Mouse (Mus musculus) retina, postnatal 1 day (tissue): ENCODE measurements around the gene Aqp1.
A peak's percentile ranks its signal among the peaks of the same experiment; 100 is the strongest.

Experiments
- DNase-seq: peaks from one replicate; pipeline ENCODE4 v3.0.0-alpha.2; 2012

Gene Aqp1

GRCm38 (mm10) chr6:55357636-55358031 lies 21.4 kb downstream of the Aqp1 start:
- DNase-seq = peak; percentile 54

- DNase-seq = peak; percentile 77
These were observed 22.5 kb downstream of the Aqp1 start for GRCm38 (mm10) chr6:55358731-55359143.

GRCm38 (mm10) chr6:55362663-55363062 lies 26.4 kb downstream of the Aqp1 start:
- DNase-seq = no peak

GRCm38 (mm10) chr6:55367126-55367525 lies 30.9 kb downstream of the Aqp1 start:
- no peak for DNase-seq

- DNase-seq = no peak
These were observed 34.6 kb downstream of the Aqp1 start for GRCm38 (mm10) chr6:55370831-55371230.

GRCm38 (mm10) chr6:55376076-55376475 lies 39.8 kb downstream of the Aqp1 start, which contains the start of gene Ghrhr:
Gene Ghrhr, plus strand, starts transcription at chr6:55376295.
- no peak for DNase-seq

- DNase-seq = no peak
These were observed 40.3 kb downstream of the Aqp1 start for GRCm38 (mm10) chr6:55376511-55376910.

- DNase-seq = no peak
These were observed 41.2 kb downstream of the Aqp1 start for GRCm38 (mm10) chr6:55377461-55377860.

GRCm38 (mm10) chr6:55379641-55380335 lies 43.6 kb downstream of the Aqp1 start:
- DNase-seq = peak; percentile 74

- DNase-seq = no peak
These were observed 45.7 kb downstream of the Aqp1 start for GRCm38 (mm10) chr6:55381966-55382365.

- DNase-seq = peak; percentile 71
These were observed 47.7 kb downstream of the Aqp1 start for GRCm38 (mm10) chr6:55383897-55384296.

GRCm38 (mm10) chr6:55384356-55384951 lies 48.2 kb downstream of the Aqp1 start:
- DNase-seq = no peak

GRCm38 (mm10) chr6:55388546-55389169 lies 52.4 kb downstream of the Aqp1 start:
- peak; percentile 27 for DNase-seq

GRCm38 (mm10) chr6:55389321-55389720 lies 53.1 kb downstream of the Aqp1 start:
- no peak for DNase-seq

- DNase-seq = no peak
These were observed 55.6 kb downstream of the Aqp1 start for GRCm38 (mm10) chr6:55391814-55392213.

- peak; percentile 84 for DNase-seq
These were observed 56.2 kb downstream of the Aqp1 start for GRCm38 (mm10) chr6:55392453-55392852.

GRCm38 (mm10) chr6:55394854-55395253 lies 58.6 kb downstream of the Aqp1 start:
- no peak for DNase-seq

- peak; percentile 27 for DNase-seq
These were observed 59.9 kb downstream of the Aqp1 start for GRCm38 (mm10) chr6:55396176-55396575.

- DNase-seq = peak; percentile 60
These were observed 60.4 kb downstream of the Aqp1 start for GRCm38 (mm10) chr6:55396622-55397041.
